Mouse (Mus musculus): Measurements from ENCODE around the gene Scaf11.

GRCm38 (mm10) chr15:96373161-96373560 is 87.5 kb downstream of the Scaf11 start:
- TF ChIP-seq CTCF (IDR thresholded peaks at IDR 0.05; ENCODE audit: borderline replicate concordance, extremely low read depth, insufficient read depth, insufficient read length) (no peak), POLR2A (IDR thresholded peaks at IDR 0.05; ENCODE audit: borderline replicate concordance, extremely low read depth, insufficient read depth, insufficient read length, poor library complexity, severe bottlenecking) (no peak)

Measured in brain, embryonic 14.5 days (tissue).